Mouse (Mus musculus) forebrain, embryonic 14.5 days (tissue): ENCODE results near the gene Tpte. TPM values are rescaled to one million over a fixed set of nuclear protein-coding genes. Genes with fewer than 3 reads are reported as not detected.

ENCODE experiments used
- ATAC-seq: fragments of 200-750 bp; cut with Nextera tagmentation; 2 replicates; pipeline ENCODE4 v1.8.0; 2017; ENCODE audit warnings: mild to moderate bottlenecking, moderate library complexity
- DNase-seq: peaks from one replicate; pipeline ENCODE4 v3.0.0-alpha.2; 2015; ENCODE audit warnings: low spot score
- H3K27ac ChIP-seq: fragments of 300-500 bp; sonication (generic); 2 replicates; pipeline ENCODE4 v1.5.1; 2014; ENCODE audit warnings: low read depth, mild to moderate bottlenecking, control low read depth, low read length, moderate library complexity
- H3K27me3 ChIP-seq: fragments of 300-500 bp; sonication (generic); replicated peaks from 2 replicates; pipeline ENCODE4 v1.6.1; 2014; ENCODE audit warnings: low read length, control low read depth, mixed read lengths; ENCODE audit not compliant: control insufficient read depth, insufficient read depth
- H3K36me3 ChIP-seq: fragments of 300-500 bp; sonication (generic); 2 replicates; pipeline ENCODE4 v1.6.1; 2014; ENCODE audit warnings: low read length, control low read depth; ENCODE audit not compliant: control insufficient read depth, insufficient read depth
- H3K4me1 ChIP-seq: fragments of 300-500 bp; sonication (generic); 2 replicates; pipeline ENCODE4 v1.6.1; 2014; ENCODE audit warnings: antibody characterized with exemption, low read length, control low read depth; ENCODE audit not compliant: control insufficient read depth, insufficient read depth
- H3K4me2 ChIP-seq: fragments of 300-500 bp; sonication (generic); 2 replicates; pipeline ENCODE4 v1.6.1; 2014; ENCODE audit warnings: mild to moderate bottlenecking, control low read depth, low read length
- H3K4me3 ChIP-seq: fragments of 300-500 bp; sonication (generic); 2 replicates; pipeline ENCODE4 v1.5.1; 2014; ENCODE audit warnings: low read depth, low read length, control low read depth
- H3K9ac ChIP-seq: fragments of 300-500 bp; sonication (generic); 2 replicates; pipeline ENCODE4 v1.6.1; 2014; ENCODE audit warnings: mild to moderate bottlenecking, low read length, control low read depth, moderate library complexity
- H3K9me3 ChIP-seq: fragments of 300-500 bp; sonication (generic); replicated peaks from 2 replicates; pipeline ENCODE4 v1.6.1; 2016; ENCODE audit warnings: low read length, control low read depth, mixed read lengths; ENCODE audit not compliant: control insufficient read depth
- WGBS: fragments of 180-500 bp; shearing (Covaris S2); extraction: QIAGEN DNeasy Blood & Tissue Kit; methylation state at CpG from one replicate; pipeline ENCODE4 v1.1.7; 2014; 5-methylcytosine and 5-hydroxymethylcytosine counted together
- polyA plus RNA-seq: library from polyadenylated mRNA; unstranded; fragments of >200 nt; fragmentation: Nextera tagmentation; extraction: Ambion mirVana; gene quantifications from 2 replicates; pipeline ENCODE4 v1.2.1, GENCODE M21; 2014

The Tpte gene
- polyA plus RNA-seq, 1 experiment from 2014 or later = not detected

DNA sequence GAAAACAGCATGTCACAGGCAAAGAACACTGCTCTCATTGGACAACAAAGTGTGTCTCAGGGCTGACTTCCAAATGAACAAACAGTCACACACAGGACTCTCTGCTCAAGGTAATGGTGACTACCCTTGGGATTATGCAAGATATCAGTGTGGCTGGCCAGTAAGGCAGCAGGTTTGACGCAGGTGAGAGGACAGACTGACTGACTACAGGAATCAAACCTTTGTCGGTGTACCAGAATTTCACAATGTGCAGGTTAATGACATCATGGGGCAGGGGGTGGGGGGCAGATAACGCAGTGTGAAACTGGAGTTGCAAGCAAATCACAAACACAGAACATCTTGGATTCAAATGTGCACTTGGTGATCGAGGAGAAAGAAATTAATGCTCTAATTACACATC is 117.4 kb downstream of the Tpte start:
- Histone ChIP-seq H3K36me3 (no peaks in the 10 kb centered on the region), H3K4me3 (no peak overlapping the region), H3K9me3 (no peaks in the 10 kb centered on the region), H3K4me1 (no peaks in the 10 kb centered on the region), H3K27me3 (no peaks in the 10 kb centered on the region), H3K27ac (no peak overlapping the region), H3K4me2 (no peak overlapping the region), H3K9ac (no peak overlapping the region)
- DNase-seq (no peak), ATAC-seq (no peak)
- 91% methylated on average over 4 of the region's 4 CpGs for WGBS

DNA sequence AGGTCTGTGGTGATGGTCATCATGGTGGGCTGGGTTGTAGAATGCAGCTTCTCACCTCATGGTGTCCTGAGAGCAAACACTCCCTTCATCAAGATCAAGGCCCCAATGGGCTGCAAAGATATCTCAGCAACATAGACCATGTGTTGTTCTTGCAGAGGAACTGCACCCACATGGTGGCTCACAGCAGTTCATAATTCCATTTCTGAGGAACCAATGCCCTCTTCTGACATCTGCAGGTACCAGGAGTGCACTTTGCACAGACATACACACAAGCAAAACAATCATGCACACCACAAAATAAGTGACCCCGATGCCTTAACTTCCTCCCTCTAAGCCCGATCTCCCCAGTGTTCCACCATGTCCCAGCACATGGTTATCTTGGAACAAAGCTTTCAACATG is 120.0 kb downstream of the Tpte start:
- DNase-seq (no peak), ATAC-seq (no peak)
- Histone ChIP-seq H3K9me3 (no peaks in the 10 kb centered on the region), H3K36me3 (no peaks in the 10 kb centered on the region), H3K4me1 (no peaks in the 10 kb centered on the region), H3K4me3 (no peak overlapping the region), H3K27ac (no peak overlapping the region), H3K9ac (no peak overlapping the region), H3K27me3 (no peaks in the 10 kb centered on the region), H3K4me2 (no peak overlapping the region)
- WGBS = 89% methylated on average over 2 of the region's 2 CpGs

DNA sequence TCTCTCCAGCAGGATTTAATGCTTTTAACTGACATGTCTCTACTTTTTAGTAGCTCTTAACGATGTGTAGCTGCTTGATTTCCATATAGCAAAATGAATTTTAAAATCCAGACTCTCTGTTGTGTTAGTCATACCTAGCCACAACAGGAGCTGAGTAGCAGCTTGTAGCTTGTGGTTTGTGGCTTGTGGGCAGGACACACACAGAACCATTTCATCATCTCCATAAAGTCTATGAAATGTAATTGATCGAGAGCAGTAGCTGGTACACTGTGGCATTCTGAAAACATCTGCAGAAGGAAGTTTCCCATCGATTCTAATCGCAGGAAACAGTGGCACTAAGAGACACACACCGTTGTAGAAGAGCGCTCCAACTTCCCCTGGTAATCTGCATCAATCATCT is 122.5 kb downstream of the Tpte start:
- Histone ChIP-seq H3K4me3 (no peak overlapping the region), H3K36me3 (no peaks in the 10 kb centered on the region), H3K9ac (no peak overlapping the region), H3K27ac (no peak overlapping the region), H3K4me2 (no peak overlapping the region), H3K4me1 (no peaks in the 10 kb centered on the region), H3K9me3 (no peaks in the 10 kb centered on the region), H3K27me3 (no peaks in the 10 kb centered on the region)
- WGBS = 75% methylated on average over 6 of the region's 6 CpGs
- ATAC-seq (no peak), DNase-seq (no peak)

DNA sequence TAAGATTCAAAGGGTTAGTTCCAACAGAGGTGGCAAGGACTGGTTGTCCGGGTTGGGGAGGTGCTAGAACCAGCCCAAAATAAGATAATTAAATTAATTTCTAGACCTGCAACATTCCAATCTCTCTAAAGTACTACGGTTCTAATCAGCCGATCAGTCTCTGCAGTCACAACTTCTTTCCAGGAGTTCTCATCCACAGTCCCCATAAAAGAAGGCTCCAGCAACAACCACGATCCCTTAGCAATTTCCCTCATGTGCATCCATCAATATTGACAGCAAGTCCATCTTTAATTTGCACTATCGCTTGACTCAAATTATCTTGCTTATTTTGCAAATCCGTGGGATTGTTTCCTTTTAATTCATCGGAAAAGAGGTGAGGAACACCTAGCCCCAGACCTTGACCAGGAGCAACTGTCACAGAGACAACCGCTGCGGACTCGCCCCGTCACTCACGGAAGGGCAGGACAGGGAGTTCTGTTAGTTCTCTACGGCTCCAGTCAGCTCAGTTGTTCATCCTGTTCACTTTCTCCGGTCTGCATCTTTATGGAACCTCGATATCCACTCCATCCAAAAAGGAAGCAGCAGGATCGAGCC is 127.5 kb downstream of the Tpte start:
- Histone ChIP-seq H3K9ac (peak overlapping the region; percentile 92), H3K4me2 (peak overlapping the region; percentile 66), H3K27me3 (no peaks in the 10 kb centered on the region), H3K4me1 (peaks cover 6% of the 10 kb centered on the region; the same call in 1 of the 2 replicates), H3K36me3 (peaks cover 3% of the 10 kb centered on the region; the same call in 1 of the 2 replicates), H3K4me3 (peak overlapping the region; percentile 83), H3K9me3 (no peaks in the 10 kb centered on the region), H3K27ac (peak overlapping the region; percentile 34; the same call in 1 of the 2 replicates)
- DNase-seq = no peak
- ATAC-seq = peak; percentile 24; the same call in 1 of the 2 replicates
- 18% methylated on average over 16 of the region's 16 CpGs for WGBS

DNA sequence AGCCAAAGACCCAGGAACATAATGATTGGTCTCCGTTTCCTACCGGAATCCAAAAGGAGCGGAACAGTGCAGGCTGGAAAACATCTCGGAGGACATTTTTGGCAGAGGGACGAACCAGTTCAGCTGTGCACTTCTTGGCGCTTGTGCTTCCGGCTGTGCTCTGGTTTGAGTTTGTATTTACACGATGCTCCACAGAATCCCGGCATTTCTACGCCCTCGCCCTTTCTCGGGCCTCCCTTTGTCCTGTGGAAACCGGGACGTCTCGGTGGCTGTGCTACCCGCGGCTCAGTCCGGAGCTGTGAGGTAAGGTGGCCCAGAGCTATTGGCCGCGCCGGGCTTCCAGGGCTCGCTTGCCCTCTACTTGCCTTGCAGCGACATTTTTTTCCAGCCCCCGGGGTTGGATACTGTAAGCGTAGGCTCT is 128.1 kb downstream of the Tpte start, which contains the start of gene Mrps31:
Gene Mrps31, plus strand, starts transcription at position 80 of the 421 bp plus-strand sequence.
- no peaks in the 10 kb centered on the region for H3K27me3 ChIP-seq
- H3K9ac ChIP-seq = peak within 1 kb of the TSS; percentile 92
- H3K36me3 ChIP-seq = peaks cover 7% of the 10 kb centered on the region
- ATAC-seq = peak; percentile 96
- WGBS = 0% methylated on average over 25 of the region's 25 CpGs
- peak within 1 kb of the TSS; percentile 60; the same call in 1 of the 2 replicates for H3K27ac ChIP-seq
- peaks cover 6% of the 10 kb centered on the region; the same call in 1 of the 2 replicates for H3K4me1 ChIP-seq
- no peaks in the 10 kb centered on the region for H3K9me3 ChIP-seq
- peak within 1 kb of the TSS; percentile 66 for H3K4me2 ChIP-seq
- DNase-seq = peak; percentile 95
- peak within 1 kb of the TSS; percentile 83 for H3K4me3 ChIP-seq

DNA sequence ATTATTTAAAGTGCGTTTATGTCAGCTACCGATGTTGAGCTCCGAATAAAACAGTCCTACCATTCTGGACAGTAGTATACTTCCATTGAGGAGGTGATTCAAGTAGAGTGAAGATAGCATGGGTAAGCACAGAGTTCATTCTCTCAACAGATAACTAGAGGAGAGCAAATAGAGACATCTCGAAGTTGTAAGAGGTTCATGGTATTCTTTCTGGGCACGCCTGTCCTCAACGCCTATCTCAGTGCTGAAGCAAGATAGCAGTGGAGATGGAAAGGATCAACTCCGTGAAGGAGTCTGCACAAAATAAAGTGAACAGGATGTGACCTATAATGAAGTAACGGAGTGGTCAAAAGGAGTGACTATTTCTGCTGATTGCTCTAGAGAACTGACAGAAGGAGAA is 128.7 kb downstream of the Tpte start:
- ATAC-seq (no peak), DNase-seq (no peak)
- H3K4me3 ChIP-seq = peak overlapping the region; percentile 83
- H3K27me3 ChIP-seq = no peaks in the 10 kb centered on the region
- H3K9me3 ChIP-seq = no peaks in the 10 kb centered on the region
- 26% methylated on average over 8 of the region's 8 CpGs for WGBS
- peak overlapping the region; percentile 92 for H3K9ac ChIP-seq
- peak overlapping the region; percentile 66 for H3K4me2 ChIP-seq
- peaks cover 10% of the 10 kb centered on the region for H3K36me3 ChIP-seq
- no peak overlapping the region for H3K27ac ChIP-seq
- H3K4me1 ChIP-seq = peaks cover 6% of the 10 kb centered on the region; the same call in 1 of the 2 replicates

Other genes with a start within 250 kb of the Tpte start
- 1.2 TPM in 2 replicates for gene Atp7b, start 223.1 kb upstream of the Tpte start, polyA plus RNA-seq
- 16.7 and 19.1 TPM in 2 replicates for gene Alg11, start 222.7 kb upstream of the Tpte start, polyA plus RNA-seq
- gene Nek5, start 158.4 kb upstream of the Tpte start, polyA plus RNA-seq = 0.54 and 0.65 TPM in 2 replicates
- gene Nek3, start 117.0 kb upstream of the Tpte start, polyA plus RNA-seq = 7.5 and 7.9 TPM in 2 replicates
- gene Ckap2, start 97.6 kb upstream of the Tpte start, polyA plus RNA-seq = 32.0 and 39.1 TPM in 2 replicates
- gene Vps36, start 90.6 kb upstream of the Tpte start, polyA plus RNA-seq = 29.1 and 32.8 TPM in 2 replicates
- 6.1 and 7.3 TPM in 2 replicates for gene Thsd1, start 56.1 kb upstream of the Tpte start, polyA plus RNA-seq
- gene Slc25a15, start 115.2 kb downstream of the Tpte start, polyA plus RNA-seq = 8.3 and 8.4 TPM in 2 replicates
- gene Mrps31, start 127.9 kb downstream of the Tpte start, polyA plus RNA-seq = 37.3 and 37.9 TPM in 2 replicates